ENCODE assay signal across 8 mouse cellular contexts in genomic region chr17:3224383-3225106, GRCm38 (mm10).
A peak's percentile ranks its signal among the peaks of the same experiment; 100 is the strongest.
DNase-seq lines count a peak whose midpoint lies in the region; ATAC-seq and TF ChIP-seq lines count a peak whose summit lies in the region.

No protein-coding gene starts in this region.

- H3K4me2 ChIP-seq in heart, embryonic 12.5 days, result no peak overlapping the region
- H3K4me2 ChIP-seq in kidney, postnatal 0 days (ENCODE audit: low read length), result no peak overlapping the region
- no peak overlapping the region for H3K4me2 ChIP-seq in liver, embryonic 12.5 days

- TF ChIP-seq POLR2A in bone marrow macrophage, adult 2 months (IDR thresholded peaks at IDR 0.05; ENCODE audit: borderline replicate concordance, low read depth, low read length), result no peak

- H3K4me3 ChIP-seq in C2C12 (ENCODE audit: insufficient read depth, poor library complexity, severe bottlenecking), result no peak overlapping the region
- H3K4me3 ChIP-seq in bone marrow macrophage, adult 2 months (ENCODE audit: insufficient read depth, low read length), result no peak overlapping the region
- H3K4me3 ChIP-seq in heart, embryonic 12.5 days, result no peak overlapping the region
- no peak overlapping the region for H3K4me3 ChIP-seq in kidney, postnatal 0 days (replicated peaks; ENCODE audit: low read depth, low read length)
- H3K4me3 ChIP-seq in liver, embryonic 12.5 days, result no peak overlapping the region

- no peak overlapping the region for H3ac ChIP-seq in C2C12 (ENCODE audit: control insufficient read depth, insufficient read length, low read depth)

- no peaks in the 10 kb centered on the region for H3K9me3 ChIP-seq in heart, embryonic 12.5 days (replicated peaks)
- no peaks in the 10 kb centered on the region for H3K9me3 ChIP-seq in kidney, postnatal 0 days (replicated peaks; ENCODE audit: low read length)
- H3K9me3 ChIP-seq in liver, embryonic 12.5 days (replicated peaks), result no peaks in the 10 kb centered on the region

- peak; percentile 84 for DNase-seq in kidney, postnatal 0 days (ENCODE audit: low spot score)
- DNase-seq in natural killer cell, adult 2 months (ENCODE audit: low spot score in 2 of 2), result peak; percentile 65 to 78
- DNase-seq in splenic B cell, adult 2 months (ENCODE audit: low read depth, low spot score), result peak; percentile 87

- H3K36me3 ChIP-seq in C2C12 (ENCODE audit: control insufficient read depth, insufficient read depth), result no peaks in the 10 kb centered on the region
- H3K36me3 ChIP-seq in heart, embryonic 12.5 days, result no peaks in the 10 kb centered on the region
- no peaks in the 10 kb centered on the region for H3K36me3 ChIP-seq in kidney, postnatal 0 days (ENCODE audit: insufficient read depth, low read length)
- H3K36me3 ChIP-seq in liver, embryonic 12.5 days, result 0 out of 2 replicates have a peak, but pooled peaks cover 6% of the 10 kb centered on the region
- H3K36me3 ChIP-seq in splenic B cell, adult 2 months (ENCODE audit: control insufficient read depth, insufficient read depth, low read length, poor library complexity, severe bottlenecking), result no peaks in the 10 kb centered on the region

- no peak overlapping the region for H3K9ac ChIP-seq in heart, embryonic 12.5 days
- H3K9ac ChIP-seq in kidney, postnatal 0 days (ENCODE audit: low read depth, low read length), result no peak overlapping the region
- no peak overlapping the region for H3K9ac ChIP-seq in liver, embryonic 12.5 days

- no peaks in the 10 kb centered on the region for H3K79me3 ChIP-seq in C2C12 (ENCODE audit: low read depth)

- ATAC-seq in erythroid progenitor cell, adult 5-6 weeks (replicated peaks; ENCODE audit: low FRiP score, poor library complexity, severe bottlenecking), result peak; percentile 85
- peak; percentile 71 for ATAC-seq in heart, embryonic 12.5 days (ENCODE audit: insufficient number of reproducible peaks, low FRiP score)
- ATAC-seq in kidney, postnatal 0 days (replicated peaks; ENCODE audit: low FRiP score, low read depth), result peak; percentile 83; the same call in 1 of the 2 replicates
- peak; percentile 71 for ATAC-seq in liver, embryonic 12.5 days

- peak; percentile 85 for TF ChIP-seq CTCF in C2C12 (IDR thresholded peaks at IDR 0.05; ENCODE audit: control insufficient read depth, insufficient read depth, insufficient read length)
- peak; percentile 90 for TF ChIP-seq CTCF in bone marrow macrophage, adult 2 months (IDR thresholded peaks at IDR 0.05; ENCODE audit: low read depth, low read length)
- peak; percentile 99 for TF ChIP-seq CTCF in kidney, postnatal 0 days (IDR thresholded peaks at IDR 0.05; ENCODE audit: low read depth)

- no peaks in the 10 kb centered on the region for H3K79me2 ChIP-seq in C2C12 (ENCODE audit: control insufficient read depth, insufficient read depth)

- H3K4me1 ChIP-seq in bone marrow macrophage, adult 2 months (ENCODE audit: control insufficient read depth, insufficient read depth, low read length), result no peaks in the 10 kb centered on the region
- H3K4me1 ChIP-seq in heart, embryonic 12.5 days (replicated peaks), result peaks cover 14% of the 10 kb centered on the region
- H3K4me1 ChIP-seq in kidney, postnatal 0 days (replicated peaks; ENCODE audit: insufficient read depth, low read length), result no peaks in the 10 kb centered on the region
- peaks cover 54% of the 10 kb centered on the region for H3K4me1 ChIP-seq in liver, embryonic 12.5 days

- no peak overlapping the region for H3K27ac ChIP-seq in bone marrow macrophage, adult 2 months (ENCODE audit: insufficient read depth, low read depth, low read length)
- H3K27ac ChIP-seq in heart, embryonic 12.5 days (ENCODE audit: poor library complexity, severe bottlenecking), result no peak overlapping the region
- no peak overlapping the region for H3K27ac ChIP-seq in kidney, postnatal 0 days
- H3K27ac ChIP-seq in liver, embryonic 12.5 days, result no peak overlapping the region

- no peaks in the 10 kb centered on the region for H3K27me3 ChIP-seq in C2C12 (ENCODE audit: control insufficient read depth, insufficient read depth, insufficient read length)
- no peaks in the 10 kb centered on the region for H3K27me3 ChIP-seq in heart, embryonic 12.5 days (replicated peaks)
- H3K27me3 ChIP-seq in kidney, postnatal 0 days (ENCODE audit: insufficient read depth, low read length), result no peaks in the 10 kb centered on the region
- H3K27me3 ChIP-seq in liver, embryonic 12.5 days (replicated peaks), result no peaks in the 10 kb centered on the region
- no peaks in the 10 kb centered on the region for H3K27me3 ChIP-seq in splenic B cell, adult 2 months (ENCODE audit: control insufficient read depth, insufficient read depth, low read length, poor library complexity, severe bottlenecking)

- 54% methylated on average over 4 of the region's 4 CpGs for WGBS in heart, embryonic 12.5 days
- WGBS in kidney, postnatal 0 days, result 58% methylated on average over 4 of the region's 4 CpGs
- 56% methylated on average over 4 of the region's 4 CpGs for WGBS in liver, embryonic 12.5 days (ENCODE audit: insufficient replicate concordance)

TF ChIP-seq in C2C12, 6 proteins besides CTCF, POLR2A, EP300 and RAD21:
- TF ChIP-seq MYOD1 (IDR thresholded peaks at IDR 0.05; ENCODE audit: control insufficient read depth, insufficient read length, low read depth), result no peak
- no peak for TF ChIP-seq USF1 (IDR thresholded peaks at IDR 0.05; ENCODE audit: low read depth)
- TF ChIP-seq MYOG (IDR thresholded peaks at IDR 0.05; ENCODE audit: control insufficient read depth, extremely low read depth, insufficient read length), result no peak
- no peak for TF ChIP-seq MAX (IDR thresholded peaks at IDR 0.05)
- TF ChIP-seq CEBPB (IDR thresholded peaks at IDR 0.05; ENCODE audit: low read depth), result no peak
- TF ChIP-seq FOSL1 (IDR thresholded peaks at IDR 0.05; ENCODE audit: insufficient read depth, low read length, poor library complexity, severe bottlenecking), result no peak
TF ChIP-seq in C2C12: peak in this region for 0.
